Mouse (Mus musculus) B cell, adult (primary cell): ENCODE data around the gene Riox1. TPM values are rescaled to one million over a fixed set of nuclear protein-coding genes. Genes with fewer than 3 reads are reported as not detected.

Experiments
- total RNA-seq: library from RNA; stranded (reverse); gene quantifications from 4 replicates; pipeline ENCODE4 v1.2.4, GENCODE M21; 2023; ENCODE audit not compliant: inconsistent age

The Riox1 gene
- total RNA-seq = 13.4 to 16.1 TPM (median 14.9 TPM) in 4 replicates

DNA sequence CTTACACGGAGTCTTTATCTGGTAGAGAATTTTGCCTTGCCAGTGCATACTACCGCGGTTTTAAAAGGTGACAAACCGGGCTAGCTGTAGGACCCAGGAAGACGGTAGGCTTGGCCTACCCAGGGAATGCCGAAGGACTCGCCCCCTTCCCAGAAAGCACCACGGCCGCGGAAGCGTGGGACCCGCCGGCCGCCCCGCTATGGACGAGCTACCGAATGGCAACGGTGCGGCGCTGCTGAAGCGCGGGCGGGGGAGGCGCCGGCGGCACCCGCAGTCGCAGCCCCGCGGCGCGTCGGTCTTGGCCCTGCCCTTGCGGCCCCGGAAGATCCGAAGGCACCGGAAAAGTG lies at the start of gene Riox1:
Gene Riox1 (plus strand): TSS at position 116 of the 347 bp plus-strand sequence.

DNA sequence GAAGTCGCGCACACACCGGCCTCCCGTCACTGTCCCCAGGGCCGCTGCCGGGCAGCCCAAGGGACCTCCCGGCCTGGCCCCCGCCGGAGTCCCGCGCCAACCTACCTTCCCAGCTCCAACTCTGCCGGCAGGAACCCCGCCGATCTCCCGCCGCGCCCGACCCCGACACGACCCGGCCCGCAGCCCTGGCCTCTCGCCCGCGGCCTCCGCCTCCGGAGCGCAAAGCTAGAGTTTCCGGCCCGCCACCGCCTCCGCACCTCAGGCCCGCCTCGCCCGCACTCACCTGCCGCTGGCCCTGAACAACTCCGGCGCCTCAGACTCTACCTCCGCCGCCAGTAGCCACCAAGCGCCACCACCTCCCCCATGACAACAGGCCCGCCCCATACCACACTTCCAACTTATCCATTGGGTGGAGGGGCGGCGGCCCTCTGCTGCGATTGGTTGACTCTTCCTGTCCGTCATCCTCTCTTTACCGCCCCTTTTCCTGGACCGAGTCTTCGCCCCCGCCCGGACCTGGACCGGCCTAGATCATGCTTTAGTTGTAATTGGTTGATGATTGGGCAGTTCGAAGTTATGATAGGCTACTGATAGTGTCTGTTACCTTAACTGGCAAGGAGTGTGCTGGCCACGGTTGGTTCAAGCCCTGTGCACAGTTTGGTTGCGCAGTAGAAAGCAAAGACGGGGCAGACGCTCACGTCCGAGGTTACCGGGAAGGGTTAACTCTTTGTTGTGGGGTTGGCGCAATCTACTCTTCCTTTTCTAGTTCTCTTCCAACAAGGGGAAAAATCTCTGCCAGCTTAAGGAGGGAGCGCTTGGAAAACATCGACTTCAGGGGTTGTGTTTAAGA lies 28.6 kb upstream of the Riox1 start, which contains the start of gene Numb:
Gene Numb (minus strand): TSS at position 400 of the 847 bp plus-strand sequence.

GRCm38 (mm10) chr12:83984752-83985151 lies 34.3 kb downstream of the Riox1 start, which contains the start of gene Heatr4:
Gene Heatr4, minus strand, starts transcription at chr12:83984852.

GRCm38 (mm10) chr12:83987583-83988441 lies 37.4 kb downstream of the Riox1 start, which contains the start of gene Acot2:
Gene Acot2, plus strand, starts transcription at chr12:83987861.

Other genes starting within 250 kb of the Riox1 start
- 1.1 to 1.9 TPM (median 1.4 TPM) in 4 replicates for gene Papln, start 187.0 kb upstream of the Riox1 start, total RNA-seq
- gene Numb, start 28.7 kb upstream of the Riox1 start, total RNA-seq = 32.9 to 43.5 TPM (median 40.6 TPM) in 4 replicates
- gene Heatr4, start 34.2 kb downstream of the Riox1 start, total RNA-seq = not detected in 4 replicates
- gene Acot2, start 37.3 kb downstream of the Riox1 start, total RNA-seq = 30.7 to 34.2 TPM (median 32.4 TPM) in 4 replicates
- gene Acot1, start 58.9 kb downstream of the Riox1 start, total RNA-seq = 2.8 to 4.0 TPM (median 3.5 TPM) in 3 of 4 replicates, not detected in the other
- gene Acot4, start 87.8 kb downstream of the Riox1 start, total RNA-seq = not detected in 4 replicates
- not detected in 4 replicates for gene Gm49366, start 88.3 kb downstream of the Riox1 start, total RNA-seq
- not detected in 4 replicates for gene Acot3, start 101.5 kb downstream of the Riox1 start, total RNA-seq
- 0.38 TPM in 1 of 4 replicates, not detected in the others for gene Acot5, start 118.7 kb downstream of the Riox1 start, total RNA-seq
- 0.75 to 0.97 TPM (median 0.91 TPM) in 4 replicates for gene Acot6, start 150.0 kb downstream of the Riox1 start, total RNA-seq
- 0.35 to 1.00 TPM (median 0.81 TPM) in 4 replicates for gene Dnal1, start 163.8 kb downstream of the Riox1 start, total RNA-seq
- 10.2 to 14.2 TPM (median 11.9 TPM) in 4 replicates for gene Pnma1, start 197.9 kb downstream of the Riox1 start, total RNA-seq